Mouse (Mus musculus) CD4-positive, CD25-positive, alpha-beta regulatory T cell, adult 9 weeks (primary cell): ENCODE measurements around the gene Ralgps2. TPM values are rescaled to one million over a fixed set of nuclear protein-coding genes. Genes with fewer than 3 reads are reported as not detected.

Experiments used
- polyA plus RNA-seq: library from polyadenylated mRNA; unstranded; fragments of 100-300 nt; shearing (Covaris generic); gene quantifications from one replicate; pipeline ENCODE4 v1.2.1, GENCODE M21; 2017

Gene Ralgps2
- polyA plus RNA-seq, result 59.2 TPM

DNA sequence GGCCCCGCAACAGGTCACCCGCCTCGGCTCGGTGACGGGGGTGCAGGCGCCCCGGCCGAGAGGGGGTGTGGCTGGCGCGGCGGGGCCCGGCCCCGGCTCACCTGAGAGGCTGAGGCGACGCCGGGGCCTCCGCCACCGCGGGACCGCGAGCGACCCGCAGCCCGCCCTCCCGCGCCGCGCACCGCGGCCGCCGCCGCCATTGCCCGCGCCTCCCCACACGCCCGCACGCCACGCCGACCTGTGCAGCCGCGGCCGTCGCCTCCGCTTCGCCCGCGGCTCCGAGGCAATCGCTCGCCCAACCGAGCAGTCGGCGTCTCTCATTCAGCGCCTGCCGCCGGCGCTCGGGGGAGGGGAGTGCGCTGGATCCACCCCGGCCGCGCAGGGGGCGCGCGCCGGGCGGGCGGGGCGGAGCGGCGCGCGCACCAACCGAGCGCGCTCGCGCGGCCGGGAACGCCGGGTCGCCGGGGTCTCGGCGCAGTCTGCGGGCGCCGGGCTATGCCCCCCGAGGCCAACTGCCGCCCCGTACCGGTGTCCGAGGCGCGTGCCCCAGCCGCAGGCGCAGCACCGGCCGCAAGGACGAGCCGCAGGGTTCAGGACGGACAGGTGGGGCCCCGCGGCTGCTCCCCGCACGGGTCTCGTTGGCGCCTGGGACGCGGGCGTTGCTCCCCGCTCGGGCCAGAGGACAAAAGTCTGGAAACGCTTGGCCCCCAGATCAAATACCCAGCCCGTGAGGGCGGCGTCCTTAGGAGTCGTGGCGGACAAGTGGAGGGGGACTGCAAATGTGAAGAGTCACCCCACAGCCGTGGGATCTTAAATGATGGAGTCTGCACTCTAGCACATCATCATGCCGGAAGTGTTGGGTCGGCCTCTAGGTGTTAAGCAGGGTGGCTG lies at the start of gene Ralgps2:
TSS of gene Ralgps2 (minus strand) at position 376 of the 891 bp plus-strand sequence.

DNA sequence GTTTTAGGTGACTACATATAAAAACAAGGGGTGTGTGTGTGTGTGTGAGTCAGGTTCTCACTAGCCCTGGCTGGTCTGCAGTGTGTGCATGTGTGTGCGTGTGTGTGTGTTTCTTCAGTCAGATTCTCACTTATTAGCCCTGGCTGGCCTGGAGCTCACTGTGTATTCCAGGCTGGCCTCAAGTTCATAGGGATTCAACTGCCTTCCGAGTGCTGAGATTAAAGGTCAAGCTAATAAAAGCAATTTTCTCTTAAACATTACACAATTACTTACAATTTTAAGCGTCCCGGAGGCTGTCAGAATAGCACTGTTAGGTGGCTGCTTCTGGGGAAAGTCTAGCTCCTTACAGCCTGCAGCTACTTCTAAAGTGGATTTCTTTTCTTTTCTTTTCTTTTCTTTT lies 101.2 kb downstream of the Ralgps2 start, which contains the start of gene Angptl1:
TSS of gene Angptl1 (plus strand) at position 386 of the 400 bp plus-strand sequence.

Other genes with a start within 250 kb of the Ralgps2 start
- 14.2 TPM for gene Fam20b, start 220.5 kb downstream of the Ralgps2 start, polyA plus RNA-seq
- gene Angptl1, start 101.1 kb downstream of the Ralgps2 start, polyA plus RNA-seq, result 0.42 TPM
- gene Tex35, start 169.1 kb upstream of the Ralgps2 start, polyA plus RNA-seq, result not detected